Mouse (Mus musculus) cerebellum, postnatal 4 days (tissue): Measurements from ENCODE around the gene Rims1.

Experiments used
- DNase-seq, 2 experiments: peaks; one replicate each; pipeline ENCODE4 v3.0.0; 2022; ENCODE audit warnings: low spot score in 2 of 2, mixed read lengths in 1 of 2

Gene Rims1

DNA sequence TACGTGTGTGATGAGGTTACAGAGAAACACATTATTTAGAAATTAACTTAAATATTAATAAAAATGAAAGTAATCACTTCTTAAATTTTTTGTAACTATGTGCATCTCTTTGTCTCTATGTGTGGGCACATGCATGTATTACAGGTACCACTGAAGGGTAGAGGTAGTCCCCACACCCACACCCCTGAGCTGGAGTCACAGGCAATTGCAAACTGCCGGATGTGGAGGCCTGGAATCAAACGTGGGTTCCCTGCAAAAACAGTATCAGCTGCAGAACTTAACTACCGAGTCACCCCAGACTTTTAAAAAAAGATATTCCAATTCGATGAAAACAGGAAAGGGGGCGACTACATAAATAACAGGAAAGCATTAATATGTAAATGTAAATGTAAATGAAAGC, 428.7 kb downstream of the Rims1 start:
- no peak for DNase-seq

DNA sequence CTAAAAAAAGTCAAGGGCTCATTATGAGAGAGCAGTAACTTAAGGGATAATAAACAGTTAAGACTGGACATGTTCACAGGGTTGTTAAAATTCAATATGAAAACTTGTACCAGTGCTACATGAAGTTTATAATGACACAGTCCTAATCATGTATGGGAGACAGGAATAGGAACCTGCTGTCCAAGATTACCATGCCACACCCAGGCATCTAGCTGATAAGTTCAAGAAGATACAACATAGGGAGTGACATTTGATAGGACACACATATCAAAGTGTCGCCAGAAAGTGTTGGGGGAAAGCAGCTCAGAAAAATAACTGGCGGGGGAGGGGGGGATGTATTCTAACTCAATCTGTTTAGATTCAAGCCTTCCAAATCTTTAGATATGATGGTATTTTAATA, 449.6 kb downstream of the Rims1 start:
- no peak for DNase-seq

DNA sequence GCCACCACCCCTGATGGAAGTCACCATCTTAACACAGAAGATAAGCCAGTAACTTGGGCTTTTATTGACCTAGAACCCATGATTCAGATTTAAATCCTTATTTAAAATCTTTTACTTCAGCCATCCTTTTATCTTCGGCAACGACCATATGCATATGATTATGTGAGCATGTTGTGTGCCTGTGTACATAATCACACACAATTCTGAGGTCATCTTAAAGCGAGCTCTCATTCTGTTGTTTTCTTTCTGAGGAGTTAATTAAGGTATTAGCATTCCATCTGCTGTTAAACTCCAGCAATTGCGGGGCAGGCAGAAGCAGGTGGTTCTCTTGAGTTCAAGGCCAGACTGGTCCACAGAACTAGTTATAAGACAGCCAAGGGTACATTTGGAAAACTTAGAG, 452.1 kb downstream of the Rims1 start:
- no peak for DNase-seq

DNA sequence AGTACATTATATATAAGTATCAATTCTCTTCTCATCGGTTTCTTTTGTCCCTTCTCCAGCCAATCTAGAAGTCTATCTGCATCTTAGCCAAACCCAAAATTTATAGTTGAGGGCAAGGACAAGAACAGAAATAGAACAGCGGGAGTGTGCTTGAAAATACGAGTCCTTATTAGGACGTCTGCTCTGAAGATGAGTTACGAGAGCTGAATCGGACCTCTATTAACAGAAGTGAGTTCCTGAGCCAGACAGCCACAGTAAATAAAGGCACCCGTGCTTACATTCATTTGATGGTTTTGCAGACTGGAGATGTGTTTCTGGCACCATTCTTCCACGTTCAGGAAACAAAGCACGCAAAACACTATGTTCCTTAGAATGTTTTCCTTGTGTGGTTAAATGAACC, 466.9 kb downstream of the Rims1 start:
- no peak for DNase-seq

DNA sequence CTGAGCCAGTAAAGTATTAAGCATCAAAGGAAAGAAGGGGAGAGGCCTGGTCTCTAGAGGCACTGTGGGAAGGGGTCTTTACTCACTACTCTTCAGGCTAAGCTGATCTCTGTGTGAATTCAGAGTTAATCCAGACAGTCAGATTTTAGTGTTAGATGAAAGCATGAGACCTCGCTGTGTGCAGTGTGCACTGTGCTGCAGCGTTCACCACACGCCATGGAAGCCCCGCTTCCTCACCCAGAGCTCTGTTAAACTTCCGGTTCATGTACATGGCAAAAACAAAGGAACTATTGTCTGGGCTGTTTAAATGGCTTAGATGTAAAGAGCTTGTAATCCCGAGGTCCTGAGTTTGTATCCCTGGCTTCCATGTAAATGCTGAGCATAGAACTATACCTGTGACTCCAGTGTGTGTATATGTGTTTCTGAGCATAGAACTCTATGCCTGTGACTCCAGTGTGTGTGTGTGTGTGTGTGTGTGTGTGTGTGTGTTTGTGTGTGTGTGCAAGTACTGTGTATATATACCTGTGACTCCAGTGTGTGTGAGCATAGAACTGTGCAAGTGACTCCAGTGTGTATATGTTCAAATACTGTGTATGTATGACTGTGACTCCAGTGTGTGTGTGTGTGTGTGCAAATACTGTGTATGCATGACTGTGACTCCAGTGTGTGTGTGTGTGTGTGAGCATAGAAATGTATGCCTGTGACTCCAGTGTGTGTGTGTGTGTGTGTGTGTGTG, 484.7 kb downstream of the Rims1 start:
- DNase-seq, result no peak

DNA sequence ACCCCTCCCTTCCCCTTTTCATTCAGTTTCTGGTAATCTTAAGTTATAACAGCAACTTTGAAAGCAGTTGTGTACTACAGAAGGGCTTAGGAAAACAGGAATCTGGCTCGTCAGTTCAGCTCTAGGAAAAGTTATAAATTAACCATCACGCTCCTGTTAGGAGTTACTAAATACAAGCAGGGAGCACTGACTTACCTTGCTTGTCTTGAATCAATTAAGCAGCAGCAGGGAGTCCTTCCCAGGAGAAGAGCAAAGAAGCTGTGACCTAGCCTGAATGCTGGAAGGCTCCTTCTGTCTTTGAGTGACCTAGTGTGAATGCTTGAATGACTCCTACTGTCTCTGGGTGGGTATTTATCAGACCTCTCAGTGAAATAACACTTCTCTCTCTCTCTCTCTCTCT, 490.3 kb downstream of the Rims1 start:
- no peak for DNase-seq

DNA sequence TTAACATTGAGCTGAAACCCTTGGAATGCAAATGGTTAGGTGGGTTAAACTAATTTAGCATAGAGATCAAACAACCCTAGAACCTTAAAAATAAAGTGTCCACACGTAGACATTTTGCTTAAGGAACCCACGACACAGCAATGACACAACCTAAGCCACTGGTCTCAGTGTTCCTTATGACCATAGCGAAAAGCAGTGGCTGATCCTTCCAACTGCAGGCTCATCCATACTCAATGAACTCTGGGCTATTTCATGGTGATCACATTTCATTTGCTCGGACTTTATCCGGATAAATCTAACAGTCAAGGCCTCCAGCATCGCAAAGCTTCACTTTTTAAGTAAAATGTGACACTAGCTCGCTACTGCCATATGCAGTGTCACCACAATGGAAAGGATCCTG, 494.3 kb downstream of the Rims1 start:
- no peak for DNase-seq

DNA sequence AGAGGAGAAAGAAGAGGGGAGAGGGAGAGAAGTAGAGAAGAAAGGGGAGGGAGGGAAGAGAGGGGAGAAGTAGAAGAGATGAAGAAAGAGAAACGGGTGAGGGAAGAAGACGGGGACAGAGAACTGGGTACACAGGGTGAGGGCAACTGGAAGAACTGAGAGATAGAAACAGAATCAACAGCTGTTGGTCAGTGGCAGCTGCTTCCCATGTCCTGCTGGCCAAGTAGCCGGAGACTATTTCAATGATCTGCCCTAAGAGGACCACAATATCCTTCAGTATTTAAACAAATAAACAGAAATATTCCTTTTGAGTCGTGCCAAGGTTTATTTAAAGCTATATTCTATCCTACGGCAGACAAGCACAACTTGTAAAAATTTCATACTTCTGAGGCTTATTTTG, 499.3 kb downstream of the Rims1 start:
- no peak for DNase-seq

DNA sequence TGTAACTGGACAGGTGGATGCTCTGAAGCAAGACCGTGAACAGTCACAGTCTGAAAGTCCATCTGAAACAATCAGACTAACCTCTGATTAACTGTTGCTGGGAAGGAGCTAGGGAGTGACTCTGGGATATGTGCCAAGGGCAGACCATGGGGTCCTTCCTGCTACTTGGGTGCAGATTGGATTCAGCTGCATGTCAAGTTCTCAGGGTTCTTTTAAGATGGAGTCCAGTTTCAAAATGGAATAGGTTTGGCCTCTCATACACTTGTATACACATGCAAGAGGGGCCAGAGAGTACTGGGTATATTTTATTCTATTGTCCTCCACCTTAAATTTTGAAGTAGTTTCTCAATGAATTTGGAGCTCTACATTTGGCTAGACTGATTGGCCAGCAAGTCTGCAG, 499.9 kb downstream of the Rims1 start:
- no peak for DNase-seq

DNA sequence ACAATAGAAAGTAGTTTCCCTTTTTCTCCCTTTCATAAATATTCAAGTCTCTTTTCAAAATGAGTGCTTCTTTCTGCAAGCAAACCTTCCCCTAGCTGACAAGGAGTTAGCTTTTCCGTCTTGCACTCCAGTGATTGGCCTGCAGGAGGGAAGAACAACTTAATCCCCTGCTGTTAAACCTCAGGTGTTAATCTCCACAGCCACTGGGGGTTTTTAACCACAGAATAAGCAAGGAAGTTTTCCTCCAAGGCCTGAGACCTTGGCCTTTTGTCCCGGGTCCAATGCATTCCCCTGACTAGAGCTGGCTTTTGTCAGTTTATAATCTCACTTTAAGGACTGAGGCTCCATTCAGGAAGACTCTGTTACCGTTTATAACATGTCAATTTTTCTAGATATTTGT, 511.8 kb downstream of the Rims1 start:
- DNase-seq, result no peak

DNA sequence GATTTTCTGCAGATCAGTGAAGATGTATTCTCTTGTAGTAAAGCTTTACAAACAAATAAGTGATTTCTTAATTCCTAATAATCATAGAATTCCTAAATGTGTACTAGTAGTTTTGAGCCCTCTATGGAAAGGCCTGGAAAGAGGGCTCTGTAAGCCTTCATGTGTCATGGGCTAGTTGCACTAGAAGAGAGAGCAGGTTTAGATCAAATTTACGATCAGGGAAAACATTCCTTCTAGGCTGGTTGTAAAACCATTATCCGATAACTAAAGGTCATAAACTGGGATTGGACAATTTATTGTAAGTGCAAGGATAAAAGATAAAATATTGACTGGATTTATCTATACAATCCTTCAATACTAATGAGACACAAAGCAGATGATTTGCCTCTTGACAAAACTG, 512.5 kb downstream of the Rims1 start:
- DNase-seq, result no peak

DNA sequence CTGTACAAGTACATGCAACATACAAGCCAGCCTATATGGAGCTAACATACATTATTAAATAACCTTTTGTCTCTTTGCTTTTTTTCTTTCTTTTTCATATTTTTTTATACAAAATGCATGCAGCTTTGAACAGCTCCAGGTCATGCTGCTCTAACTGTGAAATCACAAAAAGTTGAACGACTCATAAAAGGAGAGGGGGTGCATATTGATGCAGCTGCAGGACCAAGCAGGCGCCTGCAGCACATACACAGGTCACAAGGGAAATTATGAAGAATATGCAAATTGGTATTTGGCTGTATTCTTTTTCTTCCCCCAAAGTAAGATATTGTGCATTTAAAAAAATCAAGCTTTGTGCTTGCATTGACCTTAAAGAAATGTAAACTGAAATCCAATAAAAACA, 519.0 kb downstream of the Rims1 start:
- no peak for DNase-seq

DNA sequence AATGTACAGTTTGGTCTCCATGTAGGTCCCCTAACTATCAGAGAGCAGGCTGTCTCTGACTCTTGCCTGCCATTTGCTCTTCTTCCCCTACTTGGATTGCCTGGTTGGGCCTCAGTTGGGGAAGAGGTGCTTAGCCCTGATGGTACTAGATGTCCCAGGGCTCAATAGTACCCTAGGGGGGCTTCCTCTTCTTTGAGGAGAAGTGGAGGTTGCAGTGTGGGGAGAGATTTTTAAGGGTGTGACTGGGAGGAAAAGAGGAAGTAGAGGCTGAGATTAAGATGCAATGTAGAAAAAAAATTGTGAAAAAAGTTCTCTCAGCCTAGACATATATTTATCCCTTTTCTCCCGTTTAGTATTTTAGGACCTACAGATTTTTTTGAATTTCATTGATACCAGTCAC, 525.8 kb downstream of the Rims1 start:
- no peak for DNase-seq

DNA sequence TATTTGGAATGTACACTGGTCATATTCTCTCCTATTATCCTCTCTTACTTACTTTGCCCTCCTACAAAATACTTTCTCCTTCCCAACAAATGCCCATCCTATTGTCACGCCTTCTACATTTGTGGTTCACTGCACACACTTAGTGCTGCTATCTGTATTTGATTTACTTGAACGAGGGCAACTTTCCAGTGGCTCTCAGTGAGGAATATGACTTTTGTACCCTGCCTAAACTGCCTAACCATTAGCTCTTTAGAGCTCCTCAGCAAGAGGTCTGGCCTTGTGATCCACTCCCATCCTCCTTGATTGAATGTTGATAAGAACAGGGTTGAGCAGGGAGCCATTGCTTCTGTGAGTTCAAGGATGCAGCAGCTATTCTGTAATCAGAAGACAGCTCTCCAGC, 531.7 kb downstream of the Rims1 start:
- no peak for DNase-seq

DNA sequence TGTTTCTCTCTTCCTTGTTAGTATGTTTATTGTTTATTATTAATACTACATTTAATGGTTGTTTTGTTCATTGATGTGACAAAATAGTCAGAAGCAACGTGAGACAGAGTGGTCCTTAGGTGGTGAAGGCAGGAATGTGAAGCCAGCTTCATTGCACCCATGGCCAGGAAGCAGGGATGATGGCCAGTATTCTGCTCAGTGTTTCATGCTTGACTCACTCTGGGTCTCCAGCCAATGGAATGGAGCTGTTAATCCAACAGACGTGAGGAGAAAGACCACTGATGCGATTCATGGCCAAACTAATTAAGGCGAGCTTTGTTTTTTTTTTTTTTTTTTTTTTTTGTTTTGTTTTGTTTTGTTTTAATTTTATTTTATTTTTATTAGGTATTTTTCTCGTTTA, 535.7 kb downstream of the Rims1 start:
- DNase-seq, result no peak

DNA sequence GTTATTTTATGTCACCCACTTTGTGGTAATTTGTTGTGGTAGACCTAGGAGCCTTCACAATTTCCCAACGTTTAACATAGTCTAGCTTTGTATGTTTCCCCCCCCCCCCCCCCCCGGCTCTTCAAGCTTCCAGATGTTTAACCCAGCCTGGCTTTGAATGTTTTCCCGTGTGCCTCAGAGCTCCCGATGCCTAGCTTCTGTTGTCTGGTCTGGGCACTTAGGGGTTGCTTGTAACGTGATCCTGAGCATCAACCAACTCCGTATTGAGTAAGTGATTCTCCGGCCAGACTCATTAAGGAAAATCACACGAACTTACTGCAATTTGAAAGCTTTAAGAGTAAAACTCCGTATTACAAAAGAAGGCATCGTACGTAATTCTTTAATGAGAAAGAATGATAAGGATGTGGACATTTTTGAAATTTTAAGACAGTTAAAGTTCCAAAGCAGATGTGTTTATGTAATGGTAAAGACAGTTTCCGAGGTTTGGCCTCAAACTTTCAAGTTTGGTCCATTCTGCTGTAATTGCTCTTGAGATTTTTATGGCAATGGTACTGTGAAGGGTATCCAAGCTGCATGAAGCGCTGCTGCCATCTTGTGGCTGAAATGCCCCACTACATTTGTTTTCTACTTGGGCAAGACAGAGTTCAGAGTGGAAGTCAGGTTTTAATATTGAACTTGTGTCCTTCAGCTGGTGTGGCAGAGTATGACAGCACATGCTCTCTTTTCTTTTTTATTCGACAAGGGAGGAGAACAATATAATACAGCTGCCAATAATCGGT, 537.0 kb downstream of the Rims1 start:
- peak; percentile 82 to 90 for DNase-seq

DNA sequence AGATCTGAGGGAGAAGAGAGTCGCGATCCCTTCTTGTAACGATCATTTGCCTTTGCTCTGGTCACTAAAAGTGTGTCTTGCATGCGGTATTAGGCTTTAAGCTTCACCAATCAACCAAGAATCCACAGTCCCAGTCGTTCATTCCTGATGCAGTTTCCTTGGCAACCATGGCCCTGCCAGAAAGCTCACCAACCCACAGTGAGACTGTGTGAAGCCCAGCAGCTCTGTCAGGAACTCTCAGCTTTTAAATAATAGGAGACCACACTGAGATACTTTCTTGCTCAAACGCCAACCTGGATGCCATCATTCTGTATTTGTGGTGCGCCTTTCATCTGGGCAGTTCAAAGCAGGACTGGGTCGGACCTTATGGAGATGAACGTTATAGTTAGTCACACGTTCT, 539.3 kb downstream of the Rims1 start:
- DNase-seq, result no peak

DNA sequence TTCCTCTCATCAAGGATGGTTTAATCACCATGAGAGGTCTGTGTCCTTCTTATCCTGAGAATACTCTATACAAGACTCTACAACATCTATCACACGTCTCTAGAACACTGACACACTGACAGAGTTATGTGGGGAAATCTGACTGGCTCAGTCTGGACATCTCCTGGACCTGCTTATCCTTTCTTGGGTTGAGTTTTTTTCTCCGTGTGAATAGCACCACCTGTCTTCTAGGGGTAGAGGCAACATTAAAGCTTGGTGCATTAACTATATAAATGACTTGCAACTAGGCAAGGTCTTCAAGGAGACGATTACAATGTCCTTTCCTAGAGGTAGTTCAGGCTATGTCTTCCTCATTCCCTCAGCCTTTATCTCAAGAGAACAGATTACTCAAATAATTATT, 540.3 kb downstream of the Rims1 start:
- no peak for DNase-seq

DNA sequence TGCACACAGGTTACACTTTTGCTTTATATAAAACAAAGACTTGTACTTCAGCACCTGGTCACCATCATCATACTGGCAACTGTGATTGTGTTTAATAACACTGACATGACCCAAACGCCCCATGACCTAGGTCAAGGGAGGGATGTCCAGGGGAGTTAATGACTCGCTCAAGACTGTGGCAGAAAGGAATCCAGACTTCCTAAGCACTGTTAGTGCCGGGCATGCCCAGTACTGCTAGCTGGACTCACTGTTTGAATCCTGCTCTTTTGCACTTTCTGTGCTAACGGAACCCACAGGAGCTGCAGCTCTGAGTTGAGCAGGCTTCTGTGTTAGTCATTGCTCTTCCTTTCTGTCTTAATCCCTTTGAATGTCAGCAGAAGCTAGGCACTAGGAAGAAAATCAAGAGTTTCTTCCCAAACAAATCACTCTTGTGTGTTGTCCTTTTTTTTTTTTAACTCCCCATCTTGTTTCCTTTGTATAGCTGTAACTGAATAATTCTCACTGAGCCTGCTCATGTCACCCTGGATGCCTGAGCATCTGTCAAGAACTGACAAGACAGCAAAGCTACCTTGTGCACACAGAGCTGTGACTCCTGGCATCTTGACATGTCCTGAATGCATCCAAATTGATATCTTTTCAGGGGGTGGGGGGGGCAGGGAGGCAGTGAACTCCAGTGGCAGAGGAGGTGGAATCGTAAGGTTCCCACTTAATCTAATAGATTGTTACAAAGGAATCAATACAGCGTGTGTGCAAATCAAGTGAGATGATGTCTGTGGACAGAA, 543.4 kb downstream of the Rims1 start:
- DNase-seq, result no peak

DNA sequence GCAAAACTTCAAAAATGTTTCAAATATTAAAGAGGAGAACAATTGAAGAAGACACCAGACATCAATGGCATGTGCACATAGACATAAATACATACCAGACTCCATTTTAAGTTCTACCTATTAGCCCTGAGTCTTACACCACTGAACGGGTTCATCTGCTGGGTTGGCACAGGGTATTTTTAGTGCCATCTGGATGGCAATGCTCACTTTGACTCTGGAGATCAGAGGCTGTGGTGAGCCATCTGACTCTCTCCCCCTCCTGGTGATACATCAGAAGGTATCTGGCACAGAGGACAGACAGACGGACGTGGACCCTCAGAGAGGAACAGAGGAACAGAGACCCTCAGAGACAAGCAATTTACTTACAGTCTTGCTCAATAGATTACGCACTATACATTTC, 544.1 kb downstream of the Rims1 start:
- DNase-seq, result peak in 1 of 2 experiments; percentile 31

DNA sequence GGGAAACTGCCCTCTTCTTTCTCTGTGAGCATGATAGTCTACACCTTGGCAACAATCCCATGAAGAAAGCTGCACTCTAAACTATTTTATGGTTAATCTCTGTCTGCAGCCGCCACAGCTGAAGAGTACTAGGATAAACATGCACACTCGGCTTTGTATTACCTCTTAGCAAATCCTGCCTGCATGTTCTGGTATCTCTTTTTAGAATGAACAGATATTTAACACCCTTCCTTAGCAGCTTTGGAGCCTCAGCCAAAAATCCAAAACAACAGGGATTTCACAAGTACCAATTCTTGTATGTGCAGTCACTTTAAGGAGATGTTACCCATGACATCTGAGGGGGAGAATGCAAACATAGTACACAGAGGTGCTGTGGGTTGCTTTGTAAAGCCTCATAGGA, 545.5 kb downstream of the Rims1 start:
- DNase-seq, result no peak

DNA sequence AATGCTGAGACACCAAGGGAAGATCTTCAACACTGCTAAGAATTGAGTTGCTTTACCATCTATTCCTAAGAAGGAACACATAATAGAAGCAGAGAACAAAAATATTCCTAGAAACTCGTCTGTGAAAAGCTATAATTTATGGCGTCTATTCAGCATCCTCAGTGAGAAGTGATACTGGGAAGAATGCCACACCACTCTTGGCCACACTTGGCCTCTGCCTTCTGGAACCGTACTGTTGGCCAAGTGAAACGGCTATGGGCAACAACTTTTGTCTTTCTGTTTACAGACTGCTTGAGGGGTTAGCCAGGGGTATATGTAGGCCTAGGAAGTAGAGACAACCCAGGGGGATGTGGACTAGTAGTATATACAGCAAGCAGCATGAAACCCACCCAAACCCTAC, 547.4 kb downstream of the Rims1 start:
- DNase-seq, result no peak

DNA sequence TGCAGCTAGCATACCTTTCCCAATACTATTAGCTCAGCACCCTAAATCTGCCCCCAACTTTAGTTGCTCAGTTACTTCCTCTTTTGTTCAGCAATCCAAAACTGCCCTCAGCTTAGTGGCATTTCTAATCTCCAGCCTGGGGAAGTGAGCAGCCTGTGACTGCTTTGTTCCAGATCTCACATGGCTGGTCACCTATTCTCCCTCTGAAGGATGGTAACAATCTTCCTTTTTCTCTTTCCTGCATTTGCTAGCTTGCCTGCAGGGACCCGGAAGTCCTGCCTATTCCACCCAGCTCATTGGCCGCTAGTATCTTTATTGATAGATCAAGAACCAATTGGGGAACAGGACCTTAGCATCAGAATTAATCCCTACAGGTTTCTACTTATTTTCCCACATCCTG, 551.5 kb downstream of the Rims1 start:
- no peak for DNase-seq
